Mouse (Mus musculus): ENCODE measurements around the gene Cys1. TPM values are rescaled to one million over a fixed set of nuclear protein-coding genes. Genes with fewer than 3 reads are reported as not detected.
"Not testable (repeated sequence)": the region's sequence is repeated elsewhere in the genome, so short reads cannot be mapped to it uniquely, and the experiment has no call there.

Gene Cys1
- polyA plus RNA-seq, 1 experiment from 2014 or later, result 0.56 TPM

GRCm38 (mm10) chr12:24708824-24709218 lies 27.2 kb upstream of the Cys1 start:
- under 1% methylated on average over 17 of the region's 17 CpGs for WGBS (ENCODE audit: insufficient replicate concordance)
- H3K36me3 ChIP-seq, result peaks cover 51% of the 10 kb centered on the region
- H3K4me1 ChIP-seq, result peaks cover 80% of the 10 kb centered on the region
- no peak for ATAC-seq
- H3K27ac ChIP-seq, result peak overlapping the region; percentile 87
- peak overlapping the region; percentile 85 for H3K4me2 ChIP-seq
- H3K4me3 ChIP-seq, result peak overlapping the region; percentile 77
- H3K27me3 ChIP-seq (replicated peaks), result no peaks in the 10 kb centered on the region
- peak overlapping the region; percentile 84 for H3K9ac ChIP-seq
- no peaks in the 10 kb centered on the region for H3K9me3 ChIP-seq (replicated peaks)

GRCm38 (mm10) chr12:24707954-24708823 lies 26.6 kb upstream of the Cys1 start, which contains the start of gene Rrm2:
Rrm2 (plus strand) TSS chr12:24708241.
- Histone ChIP-seq H3K9ac (peak within 1 kb of the TSS; percentile 84), H3K4me2 (peak within 1 kb of the TSS; percentile 85), H3K27ac (peak within 1 kb of the TSS; percentile 87), H3K36me3 (peaks cover 45% of the 10 kb centered on the region), H3K9me3 (replicated peaks) (no peaks in the 10 kb centered on the region), H3K27me3 (replicated peaks) (no peaks in the 10 kb centered on the region), H3K4me3 (peak within 1 kb of the TSS; percentile 77), H3K4me1 (peaks cover 80% of the 10 kb centered on the region)
- under 1% methylated on average over 83 of the region's 83 CpGs for WGBS (ENCODE audit: insufficient replicate concordance)
- ATAC-seq, result peak; percentile 80

GRCm38 (mm10) chr12:24707480-24707802 lies 25.8 kb upstream of the Cys1 start:
- peaks cover 80% of the 10 kb centered on the region for H3K4me1 ChIP-seq
- H3K27ac ChIP-seq, result peak overlapping the region; percentile 87
- H3K9me3 ChIP-seq (replicated peaks), result no peaks in the 10 kb centered on the region
- no peak for ATAC-seq
- H3K36me3 ChIP-seq, result peaks cover 37% of the 10 kb centered on the region
- no peaks in the 10 kb centered on the region for H3K27me3 ChIP-seq (replicated peaks)
- H3K4me2 ChIP-seq, result peak overlapping the region; percentile 85
- WGBS (ENCODE audit: insufficient replicate concordance), result 0% methylated on average over 9 of the region's 9 CpGs
- peak overlapping the region; percentile 84 for H3K9ac ChIP-seq
- peak overlapping the region; percentile 77 for H3K4me3 ChIP-seq

GRCm38 (mm10) chr12:24706764-24707479 lies 25.3 kb upstream of the Cys1 start:
- Histone ChIP-seq H3K4me1 (peaks cover 79% of the 10 kb centered on the region), H3K27me3 (replicated peaks) (no peaks in the 10 kb centered on the region), H3K4me3 (peak overlapping the region; percentile 77), H3K4me2 (peak overlapping the region; percentile 85), H3K36me3 (peaks cover 32% of the 10 kb centered on the region), H3K27ac (peak overlapping the region; percentile 87), H3K9me3 (replicated peaks) (no peaks in the 10 kb centered on the region), H3K9ac (peak overlapping the region; percentile 84)
- peak; percentile 66 for ATAC-seq
- under 1% methylated on average over 27 of the region's 27 CpGs for WGBS (ENCODE audit: insufficient replicate concordance)

- H3K4me2 ChIP-seq, result peak overlapping the region; percentile 85
- H3K4me1 ChIP-seq, result peaks cover 70% of the 10 kb centered on the region
- peaks cover 20% of the 10 kb centered on the region for H3K36me3 ChIP-seq
- H3K27ac ChIP-seq, result peak overlapping the region; percentile 87
- H3K9ac ChIP-seq, result peak overlapping the region; percentile 84
- H3K4me3 ChIP-seq, result peak overlapping the region; percentile 77
- no peaks in the 10 kb centered on the region for H3K9me3 ChIP-seq (replicated peaks)
- H3K27me3 ChIP-seq (replicated peaks), result no peaks in the 10 kb centered on the region
- no peak for ATAC-seq
- 70% methylated on average over 15 of the region's 15 CpGs for WGBS (ENCODE audit: insufficient replicate concordance)
These were observed 24.1 kb upstream of the Cys1 start for GRCm38 (mm10) chr12:24705502-24706263.

GRCm38 (mm10) chr12:24703013-24703412 lies 21.4 kb upstream of the Cys1 start:
- Histone ChIP-seq H3K36me3 (no peaks in the 10 kb centered on the region), H3K4me3 (no peak overlapping the region), H3K4me2 (peak overlapping the region; percentile 34), H3K9me3 (replicated peaks) (no peaks in the 10 kb centered on the region), H3K4me1 (peaks cover 55% of the 10 kb centered on the region), H3K27me3 (replicated peaks) (0 out of 2 replicates have a peak, but pooled peaks cover 7% of the 10 kb centered on the region), H3K27ac (peak overlapping the region; percentile 81), H3K9ac (peak overlapping the region; percentile 50)
- ATAC-seq, result peak; percentile 80
- WGBS (ENCODE audit: insufficient replicate concordance), result 59% methylated on average over 3 of the region's 3 CpGs

GRCm38 (mm10) chr12:24701621-24702020 lies 20.0 kb upstream of the Cys1 start:
- H3K4me2 ChIP-seq; H3K27me3 ChIP-seq (replicated peaks); H3K27ac ChIP-seq; H3K9me3 ChIP-seq (replicated peaks); H3K36me3 ChIP-seq; H3K4me3 ChIP-seq; ATAC-seq; H3K9ac ChIP-seq: not testable (repeated sequence)
- peaks cover 48% of the 10 kb centered on the region for H3K4me1 ChIP-seq
- 71% methylated on average over 9 of the region's 9 CpGs for WGBS (ENCODE audit: insufficient replicate concordance)

GRCm38 (mm10) chr12:24699578-24699977 lies 18.0 kb upstream of the Cys1 start:
- 68% methylated on average over 10 of the region's 10 CpGs for WGBS (ENCODE audit: insufficient replicate concordance)
- Histone ChIP-seq H3K36me3 (no peaks in the 10 kb centered on the region), H3K9ac (no peak overlapping the region), H3K4me2 (no peak overlapping the region), H3K4me3 (no peak overlapping the region), H3K9me3 (replicated peaks) (no peaks in the 10 kb centered on the region), H3K27ac (no peak overlapping the region), H3K4me1 (peaks cover 28% of the 10 kb centered on the region), H3K27me3 (replicated peaks) (peaks cover 10% of the 10 kb centered on the region; the same call in 1 of the 2 replicates)
- ATAC-seq, result no peak

GRCm38 (mm10) chr12:24698514-24698913 lies 16.9 kb upstream of the Cys1 start:
- Histone ChIP-seq H3K27me3 (replicated peaks) (peaks cover 10% of the 10 kb centered on the region; the same call in 1 of the 2 replicates), H3K27ac (no peak overlapping the region), H3K9ac (no peak overlapping the region), H3K4me3 (no peak overlapping the region), H3K4me1 (peaks cover 18% of the 10 kb centered on the region), H3K9me3 (replicated peaks) (no peaks in the 10 kb centered on the region), H3K36me3 (no peaks in the 10 kb centered on the region), H3K4me2 (no peak overlapping the region)
- WGBS (ENCODE audit: insufficient replicate concordance), result 61% methylated on average over 3 of the region's 3 CpGs
- ATAC-seq, result no peak

- Histone ChIP-seq H3K27ac (no peak overlapping the region), H3K9me3 (replicated peaks) (no peaks in the 10 kb centered on the region), H3K4me2 (peak overlapping the region; percentile 15; the same call in 1 of the 2 replicates), H3K9ac (no peak overlapping the region), H3K4me3 (no peak overlapping the region), H3K36me3 (no peaks in the 10 kb centered on the region), H3K27me3 (replicated peaks) (peaks cover 10% of the 10 kb centered on the region; the same call in 1 of the 2 replicates), H3K4me1 (peaks cover 9% of the 10 kb centered on the region)
- WGBS (ENCODE audit: insufficient replicate concordance), result 51% methylated on average over 8 of the region's 8 CpGs
- ATAC-seq, result peak; percentile 62
These were observed 16.0 kb upstream of the Cys1 start for GRCm38 (mm10) chr12:24697484-24698204.
